Mouse (Mus musculus) ES-Bruce4 (cell line): Measurements from ENCODE around the gene Ikbkg. TPM values are rescaled to one million over a fixed set of nuclear protein-coding genes. Genes with fewer than 3 reads are reported as not detected.
"Not testable (repeated sequence)": the region's sequence is repeated elsewhere in the genome, so short reads cannot be mapped to it uniquely, and the experiment has no call there.

Source experiments
- H3K27ac ChIP-seq: 2 replicates; pipeline ENCODE4 v1.5.1; 2012; ENCODE audit warnings: low read length, inconsistent platforms; ENCODE audit not compliant: insufficient read depth
- H3K27me3 ChIP-seq: 2 replicates; pipeline ENCODE4 v1.6.1; 2012; ENCODE audit warnings: mild to moderate bottlenecking, low read length, inconsistent platforms; ENCODE audit not compliant: control insufficient read depth, poor library complexity, insufficient read depth, severe bottlenecking
- H3K36me3 ChIP-seq: 2 replicates; pipeline ENCODE4 v1.6.1; 2012; ENCODE audit warnings: inconsistent platforms, mild to moderate bottlenecking, low read length, moderate library complexity; ENCODE audit not compliant: control insufficient read depth, poor library complexity, insufficient read depth, severe bottlenecking
- H3K4me1 ChIP-seq: one replicate; pipeline ENCODE4 v1.8.1; 2011; ENCODE audit warnings: low read length; ENCODE audit not compliant: control insufficient read depth, insufficient read depth
- H3K4me3 ChIP-seq: 2 replicates; pipeline ENCODE4 v1.5.1; 2011; ENCODE audit warnings: low read depth, mild to moderate bottlenecking, low read length
- H3K9ac ChIP-seq: 2 replicates; pipeline ENCODE4 v1.6.1; 2012; ENCODE audit warnings: low read depth, mild to moderate bottlenecking, inconsistent platforms; ENCODE audit not compliant: poor library complexity, severe bottlenecking
- H3K9me3 ChIP-seq: replicated peaks from 2 replicates; pipeline ENCODE4 v1.6.1; 2012; ENCODE audit warnings: mild to moderate bottlenecking, low read length, inconsistent platforms; ENCODE audit not compliant: control insufficient read depth, poor library complexity, insufficient read depth, severe bottlenecking
- CTCF ChIP-seq: IDR thresholded peaks from one replicate; pipeline ENCODE4 v1.8.1; 2011; ENCODE audit warnings: low read depth, low read length
- EP300 ChIP-seq: IDR thresholded peaks from 2 replicates; pipeline ENCODE4 v1.6.1; 2011; ENCODE audit warnings: low read depth, low read length; ENCODE audit not compliant: insufficient read depth
- POLR2A ChIP-seq: IDR thresholded peaks from one replicate; pipeline ENCODE4 v1.8.1; 2011; ENCODE audit warnings: low read length; ENCODE audit not compliant: insufficient read depth
- polyA plus RNA-seq: library from polyadenylated mRNA; stranded (reverse); fragments of >200 nt; gene quantifications from 2 replicates; pipeline ENCODE4 v1.2.4, GENCODE M21; 2011; ENCODE audit warnings: low read depth; ENCODE audit not compliant: missing spikeins, insufficient read depth, insufficient read length

Gene Ikbkg
- polyA plus RNA-seq, 1 experiment, result 20.5 TPM

- H3K9ac ChIP-seq, result peak within 1 kb of the TSS; percentile 79
- H3K9me3 ChIP-seq, result no peaks in the 10 kb centered on the region
- H3K4me1 ChIP-seq, result no peaks in the 10 kb centered on the region
- peak within 1 kb of the TSS; percentile 76 for H3K27ac ChIP-seq
- no peaks in the 10 kb centered on the region; the same call in 1 of the 2 replicates for H3K36me3 ChIP-seq
- H3K4me3 ChIP-seq, result peak within 1 kb of the TSS; percentile 92
- TF ChIP-seq EP300, result 0 out of 2 replicates have a peak, but pooled peaks have one; percentile 10
- TF ChIP-seq CTCF, result no peak
- TF ChIP-seq POLR2A, result peak; percentile 60
- no peaks in the 10 kb centered on the region for H3K27me3 ChIP-seq
These were observed 35.8 kb downstream of the Ikbkg start, which contains the start of gene G6pdx for GRCm38 (mm10) chrX:74428826-74429276. Gene G6pdx, minus strand, starts transcription at chrX:74429194.

- TF ChIP-seq EP300, result no peak
- TF ChIP-seq POLR2A, result no peak
- TF ChIP-seq CTCF, result no peak
- no peaks in the 10 kb centered on the region for H3K4me1 ChIP-seq
These were observed 36.3 kb downstream of the Ikbkg start for GRCm38 (mm10) chrX:74429290-74429821.

GRCm38 (mm10) chrX:74451157-74451912 lies 58.2 kb downstream of the Ikbkg start:
- no peak overlapping the region for H3K9ac ChIP-seq
- no peak overlapping the region for H3K4me3 ChIP-seq
- no peaks in the 10 kb centered on the region for H3K9me3 ChIP-seq
- no peaks in the 10 kb centered on the region for H3K36me3 ChIP-seq
- TF ChIP-seq EP300 (no peak), CTCF (no peak), POLR2A (no peak)
- H3K4me1 ChIP-seq, result no peaks in the 10 kb centered on the region
- no peaks in the 10 kb centered on the region for H3K27me3 ChIP-seq
- no peak overlapping the region for H3K27ac ChIP-seq

More at GRCm38 (mm10) chrX:74429290-74429821, 36.3 kb downstream of the Ikbkg start:
- Histone ChIP-seq H3K36me3 (peaks cover 2% of the 10 kb centered on the region; the same call in 1 of the 2 replicates), H3K9ac (peak overlapping the region; percentile 79), H3K27ac (peak overlapping the region; percentile 76), H3K27me3 (no peaks in the 10 kb centered on the region), H3K4me3 (peak overlapping the region; percentile 92), H3K9me3 (no peaks in the 10 kb centered on the region)

- no peak overlapping the region for H3K27ac ChIP-seq
- no peaks in the 10 kb centered on the region for H3K36me3 ChIP-seq
- no peak overlapping the region for H3K9ac ChIP-seq
- no peaks in the 10 kb centered on the region for H3K4me1 ChIP-seq
- TF ChIP-seq CTCF (no peak), EP300 (no peak), POLR2A (no peak)
- H3K27me3 ChIP-seq, result no peaks in the 10 kb centered on the region
- H3K9me3 ChIP-seq, result no peaks in the 10 kb centered on the region
- H3K4me3 ChIP-seq, result no peak overlapping the region
These were observed 59.7 kb downstream of the Ikbkg start for GRCm38 (mm10) chrX:74452773-74453172.

- not testable (repeated sequence) for H3K36me3 ChIP-seq, H3K4me3 ChIP-seq, H3K9me3 ChIP-seq
These were observed 88.3 kb downstream of the Ikbkg start, which contains the start of gene Gm6880 for GRCm38 (mm10) chrX:74481349-74481885. Gene Gm6880, minus strand, starts transcription at chrX:74481399.

GRCm38 (mm10) chrX:74497131-74497530 lies 104.0 kb downstream of the Ikbkg start:
- H3K4me1 ChIP-seq, result no peaks in the 10 kb centered on the region
- H3K27ac ChIP-seq, result no peak overlapping the region
- no peaks in the 10 kb centered on the region for H3K36me3 ChIP-seq
- H3K4me3 ChIP-seq, result no peak overlapping the region
- H3K27me3 ChIP-seq, result no peaks in the 10 kb centered on the region
- H3K9ac ChIP-seq, result no peak overlapping the region
- no peaks in the 10 kb centered on the region for H3K9me3 ChIP-seq
- TF ChIP-seq EP300 (no peak), CTCF (no peak), POLR2A (no peak)

More at GRCm38 (mm10) chrX:74481349-74481885, 88.3 kb downstream of the Ikbkg start, which contains the start of gene Gm6880:
- not testable (repeated sequence) for H3K27me3 ChIP-seq, H3K4me1 ChIP-seq, H3K27ac ChIP-seq, H3K9ac ChIP-seq

Other genes with a start within 250 kb of the Ikbkg start
- gene Tex28, start 225.5 kb upstream of the Ikbkg start, polyA plus RNA-seq, result not detected in 2 replicates
- gene Tktl1, start 216.0 kb upstream of the Ikbkg start, polyA plus RNA-seq, result not detected in 2 replicates
- gene Flna, start 143.5 kb upstream of the Ikbkg start, polyA plus RNA-seq, result 288 and 325 TPM in 2 replicates
- gene Emd, start 138.6 kb upstream of the Ikbkg start, polyA plus RNA-seq, result 154 and 169 TPM in 2 replicates
- 239 and 288 TPM in 2 replicates for gene Rpl10, start 122.5 kb upstream of the Ikbkg start, polyA plus RNA-seq
- 27.6 and 30.5 TPM in 2 replicates for gene Taz, start 111.4 kb upstream of the Ikbkg start, polyA plus RNA-seq
- 3.9 and 5.9 TPM in 2 replicates for gene Dnase1l1, start 111.0 kb upstream of the Ikbkg start, polyA plus RNA-seq
- gene Atp6ap1, start 96.2 kb upstream of the Ikbkg start, polyA plus RNA-seq, result 74.7 and 75.7 TPM in 2 replicates
- gene Gdi1, start 88.3 kb upstream of the Ikbkg start, polyA plus RNA-seq, result 157 and 164 TPM in 2 replicates
- 58.9 and 63.7 TPM in 2 replicates for gene Fam50a, start 80.3 kb upstream of the Ikbkg start, polyA plus RNA-seq
- gene Plxna3, start 64.2 kb upstream of the Ikbkg start, polyA plus RNA-seq, result 9.1 and 10.5 TPM in 2 replicates
- 54.0 and 54.4 TPM in 2 replicates for gene Lage3, start 39.7 kb upstream of the Ikbkg start, polyA plus RNA-seq
- gene Ubl4a, start 20.1 kb upstream of the Ikbkg start, polyA plus RNA-seq, result 45.2 and 57.1 TPM in 2 replicates
- 2.6 and 3.0 TPM in 2 replicates for gene Slc10a3, start 19.9 kb upstream of the Ikbkg start, polyA plus RNA-seq
- 10.8 and 14.2 TPM in 2 replicates for gene Fam3a, start within 50 bp of the Ikbkg start, polyA plus RNA-seq
- 35.0 and 37.0 TPM in 2 replicates for gene G6pdx, start 35.9 kb downstream of the Ikbkg start, polyA plus RNA-seq
- not detected in 2 replicates for gene Gm6880, start 88.1 kb downstream of the Ikbkg start, polyA plus RNA-seq
- not detected in 2 replicates for gene Olfr1326-ps1, start 181.6 kb downstream of the Ikbkg start, polyA plus RNA-seq
- not detected in 2 replicates for gene Olfr1325, start 199.4 kb downstream of the Ikbkg start, polyA plus RNA-seq